Mouse (Mus musculus): ENCODE measurements at regions not wholly inside any gene's neighbourhood (a gene's known extent, or its start where the extent isn't known, plus 50 kb on each side); places are given as distances from the start of the nearest gene placed in this dataset.

- TF ChIP-seq CTCF (IDR thresholded peaks at IDR 0.05; ENCODE audit: extremely low read depth, insufficient read depth, insufficient read length, insufficient replicate concordance) (no peak), POLR2A (IDR thresholded peaks at IDR 0.05; ENCODE audit: low read depth, low read length) (no peak)
These were observed 182.6 kb downstream of the Cetn3 start for GRCm38 (mm10) chr13:81965431-81965830.
